Mouse (Mus musculus) neutrophil, adult 5-6 weeks (primary cell): ENCODE results near the gene Sp110. TPM values are rescaled to one million over a fixed set of nuclear protein-coding genes. Genes with fewer than 3 reads are reported as not detected.
"Not testable (repeated sequence)": the region's sequence is repeated elsewhere in the genome, so short reads cannot be mapped to it uniquely, and the experiment has no call there.

Experiments
- ATAC-seq: fragments of 151-379, 151-347 bp; 2 replicates; pipeline ENCODE4 v1.8.0; 2017; ENCODE audit warnings: mild to moderate bottlenecking, moderate TSS enrichment; ENCODE audit not compliant: insufficient number of reproducible peaks, poor library complexity, low FRiP score, severe bottlenecking; ENCODE audit errors: extremely low read depth
- total RNA-seq: library from RNA; stranded (forward); fragments of 200-1000 nt; gene quantifications from 2 replicates; pipeline ENCODE4 v1.2.3, GENCODE M21; 2017

The Sp110 gene
- total RNA-seq, 1 experiment from 2014 or later: 206 TPM

GRCm38 (mm10) chr1:85575376-85575775, 23.2 kb downstream of the Sp110 start, which contains the start of gene G530012D18Rik:
TSS of gene G530012D18Rik (plus strand) at chr1:85575676.
- not testable (repeated sequence) for ATAC-seq

DNA sequence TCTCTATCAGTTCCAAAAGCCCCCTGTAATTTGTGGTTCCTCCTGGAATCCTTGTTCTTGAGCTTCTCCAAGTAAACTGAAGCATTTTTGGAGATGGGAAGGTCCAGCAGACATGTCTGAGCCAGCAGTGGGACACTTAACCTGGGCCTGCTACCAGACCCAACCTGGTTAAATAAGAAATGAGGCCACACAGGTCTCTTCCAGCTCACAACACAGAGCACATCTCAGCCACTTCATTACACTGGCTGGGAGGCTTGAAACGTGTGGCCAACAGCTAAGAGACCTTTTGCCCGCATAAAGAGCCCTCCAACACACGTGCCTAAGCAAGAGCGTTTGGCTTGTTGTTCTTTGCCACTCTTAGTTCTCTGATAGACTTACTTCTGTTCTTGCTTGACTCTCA, 25.1 kb downstream of the Sp110 start:
- not testable (repeated sequence) for ATAC-seq

DNA sequence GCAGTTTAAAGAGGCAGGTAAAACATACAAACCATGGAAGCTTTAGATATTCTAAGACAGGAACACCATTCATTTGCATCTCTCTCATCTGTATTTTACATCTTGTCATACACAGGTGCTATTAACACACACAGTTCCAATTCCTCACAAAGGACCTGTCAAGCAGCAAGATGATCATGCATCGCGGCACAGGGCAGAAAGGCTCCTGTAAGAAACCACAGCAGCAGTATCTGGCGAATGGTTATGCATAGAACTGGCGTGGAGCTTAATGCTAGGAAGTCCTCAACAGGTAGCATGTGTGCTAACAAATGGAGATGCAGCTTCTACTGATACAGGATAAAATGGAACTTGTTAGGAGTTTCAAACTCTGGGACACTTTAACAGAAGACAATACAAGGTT, 43.4 kb downstream of the Sp110 start:
- not testable (repeated sequence) for ATAC-seq

DNA sequence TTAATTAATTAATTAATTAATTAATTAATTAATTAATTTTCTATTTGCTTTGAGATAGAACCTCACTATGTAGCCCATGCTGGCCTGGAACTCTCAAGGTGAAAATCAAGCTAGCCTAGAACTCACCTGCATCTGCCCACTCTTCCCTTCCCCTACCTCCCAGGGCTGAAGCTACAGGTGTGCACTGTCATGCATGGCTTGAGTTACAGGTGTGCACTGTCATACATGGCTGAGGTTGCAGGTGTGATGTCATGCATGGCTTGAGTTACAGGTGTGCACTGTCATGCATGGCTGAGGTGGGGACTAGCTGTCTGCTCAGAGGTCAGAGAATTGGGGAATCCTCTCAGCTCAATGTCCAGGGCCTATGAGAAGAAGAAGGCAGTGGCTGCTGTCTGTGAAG, 52.2 kb downstream of the Sp110 start:
- ATAC-seq: not testable (repeated sequence)

- peak; percentile 51; the same call in 1 of the 2 replicates for ATAC-seq
Measured at GRCm38 (mm10) chr1:85543818-85544217, 54.8 kb downstream of the Sp110 start.

- not testable (repeated sequence) for ATAC-seq
Measured at GRCm38 (mm10) chr1:85528451-85529110, 70.0 kb downstream of the Sp110 start.

Other genes starting within 250 kb of the Sp110 start
- gene G530012D18Rik, start 23.1 kb downstream of the Sp110 start, total RNA-seq: 1.9 TPM in 1 of 2 replicates, not detected in the other
- gene Sp140, start 1.6 kb upstream of the Sp110 start, total RNA-seq: 151 and 168 TPM in 2 replicates
- gene Sp100, start 51.2 kb upstream of the Sp110 start, total RNA-seq: 539 and 547 TPM in 2 replicates
- gene A630001G21Rik, start 179.8 kb upstream of the Sp110 start, total RNA-seq: 130 and 158 TPM in 2 replicates
- 176 and 179 TPM in 2 replicates for gene Cab39, start 194.6 kb upstream of the Sp110 start, total RNA-seq